Mouse (Mus musculus) 3T3-L1 (cell line): ENCODE results near the gene Wdr81.
"Not testable (repeated sequence)": the region's sequence is repeated elsewhere in the genome, so short reads cannot be mapped to it uniquely, and the experiment has no call there.

ENCODE experiments used
- DNase-seq: peaks from one replicate; pipeline ENCODE4 v3.0.0-alpha.2; 2015; ENCODE audit warnings: low read depth, low spot score

Wdr81 gene

DNA sequence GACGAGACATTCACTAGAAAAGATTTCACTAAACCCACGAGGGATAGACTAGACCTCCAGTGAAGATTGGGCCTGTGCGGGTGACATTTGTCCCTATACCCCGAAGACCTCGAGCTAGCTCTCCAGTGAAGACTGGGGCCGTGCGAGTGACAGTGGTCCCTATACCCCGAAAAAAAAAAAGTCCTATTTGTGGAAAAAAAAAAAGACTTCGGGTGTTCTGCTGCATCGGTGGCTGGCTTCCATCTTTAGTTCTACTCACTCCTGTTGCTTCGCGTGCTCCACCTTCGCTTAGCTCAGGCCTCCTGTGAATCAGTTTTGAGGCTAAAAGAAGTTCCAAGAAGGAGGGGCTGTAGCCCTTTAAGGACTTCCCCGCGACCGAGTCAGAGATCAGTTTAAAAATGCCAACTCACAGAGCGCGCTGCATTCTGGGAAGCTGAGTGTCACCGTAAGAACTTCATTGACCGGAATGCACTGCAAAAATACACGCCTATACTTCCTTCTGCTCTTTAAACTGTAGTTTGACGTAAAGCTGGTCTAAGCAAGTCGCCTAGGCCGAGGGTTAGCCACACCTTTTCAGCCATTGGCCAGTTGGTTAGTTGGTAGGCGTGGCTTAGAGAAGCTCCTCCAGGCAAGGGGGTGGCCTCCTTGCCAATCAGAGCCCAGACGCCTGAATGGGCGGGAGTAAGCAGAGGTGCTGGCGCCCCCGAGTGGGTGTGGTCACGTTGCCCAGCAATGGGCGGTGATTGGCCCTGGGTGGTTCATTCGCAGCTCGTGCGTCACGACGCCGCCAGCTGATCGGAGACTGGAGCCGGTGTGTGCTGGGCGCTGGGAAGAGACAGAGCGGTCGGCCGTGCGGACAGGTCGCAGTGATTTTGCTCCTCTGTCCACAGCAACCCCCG is 6.6 kb upstream of the Wdr81 start, which contains the start of gene Tlcd2:
TSS of gene Tlcd2 (plus strand) at position 872 of the 899 bp plus-strand sequence.
- peak; percentile 100 for DNase-seq

GRCm38 (mm10) chr11:75460103-75460843 is 5.8 kb upstream of the Wdr81 start:
- DNase-seq, result peak; percentile 98

DNA sequence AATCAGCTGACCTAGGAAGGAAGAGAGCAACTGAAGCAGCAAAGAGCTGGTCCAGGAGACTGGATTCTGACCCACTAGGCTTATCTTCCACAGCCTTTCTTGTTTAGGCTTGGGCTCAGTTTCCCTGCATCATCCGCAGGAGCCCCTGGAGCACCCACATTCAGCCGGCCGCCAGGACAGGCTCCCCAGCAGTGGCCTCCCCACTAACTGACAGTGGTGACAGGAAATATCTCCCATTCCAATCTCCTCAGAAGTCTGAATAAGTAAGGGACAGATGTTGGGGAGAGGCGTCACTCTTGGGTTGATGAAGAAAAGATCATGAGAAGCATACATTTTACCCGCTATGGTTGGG is 5.2 kb upstream of the Wdr81 start:
- no peak for DNase-seq

DNA sequence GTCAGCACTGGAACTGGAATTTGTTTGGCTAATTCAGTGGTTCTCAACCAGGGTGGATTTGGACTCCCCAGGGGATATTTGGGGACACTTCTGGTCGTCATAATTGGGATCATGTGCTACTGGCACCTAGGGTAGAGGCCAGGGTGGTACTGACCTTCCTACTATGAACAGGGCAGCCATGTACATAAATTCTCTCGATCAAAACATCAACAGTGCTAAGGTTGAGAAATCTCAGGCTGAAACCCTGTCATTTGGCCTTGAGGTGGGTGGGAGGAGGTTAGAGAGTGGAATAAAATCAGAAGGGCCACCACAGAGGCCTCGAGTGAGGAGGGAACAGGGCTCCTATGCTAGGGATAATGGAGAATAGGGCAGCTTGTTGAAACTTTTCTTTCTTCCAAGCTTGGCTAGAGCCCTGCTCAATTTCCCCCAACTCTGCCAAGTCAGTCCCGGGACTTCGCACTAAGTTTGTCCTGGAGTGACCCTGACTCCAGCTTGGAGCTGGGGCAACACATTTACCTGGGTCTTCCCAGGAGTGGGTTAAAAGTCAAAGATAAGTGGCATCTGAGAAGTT is 4.7 kb upstream of the Wdr81 start:
- DNase-seq, result peak; percentile 40

GRCm38 (mm10) chr11:75458628-75459041 is 4.1 kb upstream of the Wdr81 start:
- DNase-seq, result peak; percentile 82

GRCm38 (mm10) chr11:75458169-75458568 is 3.7 kb upstream of the Wdr81 start:
- peak; percentile 79 for DNase-seq

DNA sequence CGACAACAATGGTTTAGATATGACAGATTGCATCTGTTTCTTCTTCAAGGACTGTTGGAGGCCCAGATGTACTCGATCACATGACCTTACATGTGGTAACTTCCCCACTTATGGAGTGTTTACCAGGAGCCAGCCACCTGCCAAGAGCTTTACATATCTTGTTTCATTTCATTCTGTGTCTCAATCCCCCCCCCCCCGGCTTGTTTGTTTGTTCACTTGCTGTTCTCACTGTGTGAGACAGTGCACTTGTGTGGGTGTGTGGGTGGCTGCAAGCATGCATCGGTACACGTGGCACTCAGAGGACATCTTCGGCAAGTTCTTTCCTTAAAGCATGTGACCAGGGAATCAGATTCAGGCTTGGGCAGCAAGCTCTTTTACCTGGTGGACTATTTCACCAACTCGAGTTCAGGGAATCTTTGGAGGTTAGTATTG is 1.9 kb upstream of the Wdr81 start:
- no peak for DNase-seq

DNA sequence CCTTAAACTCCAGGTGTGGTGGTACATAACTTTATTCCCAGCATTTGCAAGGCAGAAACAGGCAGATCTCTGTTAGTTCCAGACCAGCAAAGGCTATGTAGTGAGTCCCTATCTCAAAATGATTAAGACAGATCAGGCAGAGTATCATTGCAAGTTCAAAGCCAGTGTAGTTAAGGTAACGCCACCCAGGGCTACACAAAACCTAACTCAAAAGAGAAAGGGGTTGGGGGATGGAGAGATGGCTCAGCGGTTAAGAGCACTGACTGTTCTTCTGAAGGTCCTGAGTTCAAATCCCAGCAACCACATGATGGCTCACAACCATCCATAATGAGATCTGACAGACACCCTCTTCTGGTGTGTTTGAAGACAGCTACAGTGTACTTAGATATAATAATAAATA is 1.5 kb upstream of the Wdr81 start:
- DNase-seq, result not testable (repeated sequence)

- peak; percentile 47 for DNase-seq
Measured at GRCm38 (mm10) chr11:75455041-75455736, 672 bp upstream of the Wdr81 start.

- DNase-seq, result no peak
Measured at GRCm38 (mm10) chr11:75452812-75453557, 1.5 kb downstream of the Wdr81 start.

- no peak for DNase-seq
Measured at GRCm38 (mm10) chr11:75452081-75452480, 2.4 kb downstream of the Wdr81 start.

GRCm38 (mm10) chr11:75450936-75451335 is 3.6 kb downstream of the Wdr81 start:
- no peak for DNase-seq

DNA sequence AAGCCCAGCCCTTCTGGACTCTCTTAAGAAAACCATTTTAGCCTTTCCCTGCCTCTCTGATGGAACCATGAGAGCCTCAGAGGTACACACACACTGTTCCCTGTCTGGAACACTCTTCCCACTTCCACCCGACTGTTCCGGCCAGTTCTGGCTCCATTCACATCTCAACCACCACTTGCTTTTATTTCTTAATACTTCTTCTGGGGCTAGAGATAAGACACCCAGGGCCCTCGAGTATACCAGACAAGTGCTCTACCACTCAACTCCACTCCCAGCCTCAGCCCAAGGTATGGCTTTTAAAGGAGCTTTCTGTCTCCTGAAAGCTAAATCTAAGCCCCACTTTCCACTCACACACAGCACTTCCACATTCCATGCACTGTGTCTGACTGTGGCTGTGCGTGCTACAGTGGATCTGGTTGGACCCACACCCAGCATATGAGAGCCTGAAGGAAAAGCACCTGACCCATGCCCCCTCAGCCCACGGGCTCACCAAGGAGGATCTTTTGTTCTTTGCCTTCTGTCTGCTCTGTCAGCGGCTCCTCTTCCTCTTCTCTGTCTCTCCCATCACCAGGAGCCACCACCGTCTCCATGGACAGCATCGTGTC is 4.1 kb downstream of the Wdr81 start:
- no peak for DNase-seq

DNA sequence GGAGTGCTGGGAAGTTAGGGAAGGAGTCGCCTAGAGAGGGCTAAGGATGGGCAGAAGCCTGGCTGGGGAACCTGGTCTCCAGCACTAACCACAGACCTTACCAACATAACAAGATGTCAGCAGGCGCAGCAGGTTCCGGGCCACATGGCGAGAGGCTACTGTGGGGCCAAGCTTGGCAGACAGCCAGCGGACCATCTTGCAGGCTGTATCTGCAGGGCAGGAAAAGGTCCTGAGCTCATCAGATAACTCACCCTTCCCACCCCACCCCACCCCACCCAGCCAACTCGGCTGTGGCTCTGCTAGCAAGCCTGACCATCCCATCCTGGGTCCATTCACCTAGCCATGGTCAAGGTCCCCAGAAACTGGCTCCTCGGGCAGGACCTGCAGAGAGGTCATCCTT is 4.8 kb downstream of the Wdr81 start:
- no peak for DNase-seq

- no peak for DNase-seq
Measured at GRCm38 (mm10) chr11:75448575-75448974, 5.9 kb downstream of the Wdr81 start.

- DNase-seq, result no peak
Measured at GRCm38 (mm10) chr11:75443711-75444110, 10.8 kb downstream of the Wdr81 start.

DNA sequence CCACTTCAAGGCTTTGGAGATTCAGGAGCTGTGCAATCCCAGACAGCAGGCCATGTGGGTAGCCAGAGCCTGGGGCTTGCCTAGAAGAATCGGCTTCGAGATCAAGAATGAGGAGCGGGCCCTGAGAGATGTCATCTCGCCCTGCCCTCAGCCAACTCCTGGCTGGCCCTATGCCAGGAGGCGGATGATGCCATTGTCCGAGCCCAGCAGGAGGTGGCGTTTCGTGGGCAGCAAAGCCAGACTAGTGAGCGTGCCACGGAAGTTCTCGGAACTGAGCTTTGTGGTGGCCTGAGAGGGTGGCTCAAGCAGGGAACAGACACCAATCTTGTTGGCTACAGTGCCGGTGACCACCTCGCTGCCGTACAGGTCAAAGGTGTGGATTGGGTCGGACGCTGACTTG is 12.9 kb downstream of the Wdr81 start:
- no peak for DNase-seq

- no peak for DNase-seq
Measured at GRCm38 (mm10) chr11:75441034-75441433, 13.5 kb downstream of the Wdr81 start.

GRCm38 (mm10) chr11:75439951-75440350 is 14.6 kb downstream of the Wdr81 start:
- no peak for DNase-seq

DNA sequence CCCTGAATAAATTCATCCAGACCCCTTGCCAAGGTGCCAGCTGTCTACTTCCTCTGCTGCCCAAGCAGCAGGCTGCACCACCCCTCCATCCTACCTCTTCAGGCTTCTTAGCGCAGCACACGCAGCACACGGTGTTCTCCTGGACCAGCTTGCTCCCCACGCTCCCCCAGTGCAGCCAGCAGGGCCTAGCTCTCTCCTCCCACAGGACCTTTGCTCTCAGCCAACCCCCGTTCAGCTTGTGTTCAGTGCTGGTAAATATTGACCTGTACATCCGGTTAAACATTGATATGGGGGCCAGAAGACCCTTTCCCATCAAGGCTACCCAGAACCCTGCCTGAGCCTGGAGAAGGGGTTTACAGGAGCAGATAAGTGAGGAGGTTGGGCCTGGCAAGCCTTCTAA is 15.2 kb downstream of the Wdr81 start, which contains the start of gene Serpinf2:
TSS of gene Serpinf2 (minus strand) at position 229 of the 400 bp plus-strand sequence.
- DNase-seq, result no peak
